ENCODE assay signal across 16 mouse cellular contexts in the genomic region with DNA sequence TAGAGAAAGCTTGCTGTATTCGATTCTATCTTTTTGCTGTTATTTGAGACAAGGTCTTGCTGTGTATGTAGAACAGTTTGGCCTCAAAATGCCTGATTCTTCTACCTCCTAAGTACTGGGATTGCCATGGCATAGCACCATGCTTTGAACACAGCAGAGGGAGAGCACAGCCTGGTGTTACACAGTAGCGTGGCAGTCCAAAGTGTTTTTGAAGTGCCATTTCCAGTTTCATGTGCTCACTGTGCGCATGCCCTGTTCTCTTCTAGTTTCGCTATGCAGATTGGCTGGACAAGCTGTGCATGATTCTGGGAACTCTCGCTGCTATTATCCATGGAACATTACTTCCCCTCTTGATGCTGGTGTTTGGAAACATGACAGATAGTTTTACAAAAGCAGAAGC. TPM values are rescaled to one million over a fixed set of nuclear protein-coding genes. Genes with fewer than 3 reads are reported as not detected.
A peak's percentile ranks its signal among the peaks of the same experiment; 100 is the strongest.
DNase-seq lines count a peak whose midpoint lies in the region; ATAC-seq and TF ChIP-seq lines count a peak whose summit lies in the region.
"Had no signal": no experiment of that assay in that cellular context is flagged by ENCODE, and none has a peak within 500 bp of the region (broad histone marks: within the 10 kb centered on the region; RNA-seq: fewer than 3 reads in every experiment).

No protein-coding gene starts in this region.

- WGBS in forebrain, postnatal 0 days: 77% methylated on average over 5 of the region's 5 CpGs
- WGBS in forebrain, embryonic 13.5 days: 90% methylated on average over 5 of the region's 5 CpGs
- 86% methylated on average over 5 of the region's 5 CpGs for WGBS in liver, adult 2 months
- 76% methylated on average over 5 of the region's 5 CpGs for WGBS in liver, postnatal 0 days (ENCODE audit: insufficient replicate concordance)

- no peaks in the 10 kb centered on the region for H3K79me2 ChIP-seq in liver, adult 2 months (ENCODE audit: control insufficient read depth, insufficient read depth, low read length)

- no peak for TF ChIP-seq EP300 in liver, postnatal 0 days (IDR thresholded peaks at IDR 0.05; ENCODE audit: low read depth)

- no peaks in the 10 kb centered on the region for H3K27me3 ChIP-seq in forebrain, postnatal 0 days (ENCODE audit: insufficient read depth, low read length)
- no peaks in the 10 kb centered on the region for H3K27me3 ChIP-seq in forebrain, embryonic 13.5 days
- H3K27me3 ChIP-seq in liver, adult 2 months (ENCODE audit: control insufficient read depth, insufficient read depth, low read length): no peaks in the 10 kb centered on the region
- no peaks in the 10 kb centered on the region for H3K27me3 ChIP-seq in liver, postnatal 0 days (ENCODE audit: insufficient read depth, low read length)
- H3K27me3 ChIP-seq: liver, embryonic 12.5 days; stomach, embryonic 15.5 days had no signal

- H3K36me3 ChIP-seq in forebrain, postnatal 0 days (ENCODE audit: insufficient read depth): no peaks in the 10 kb centered on the region
- no peaks in the 10 kb centered on the region for H3K36me3 ChIP-seq in forebrain, embryonic 13.5 days (ENCODE audit: poor library complexity, severe bottlenecking)
- H3K36me3 ChIP-seq in liver, adult 2 months (ENCODE audit: control insufficient read depth, insufficient read depth, low read length): no peaks in the 10 kb centered on the region
- no peaks in the 10 kb centered on the region for H3K36me3 ChIP-seq in liver, postnatal 0 days (replicated peaks; ENCODE audit: insufficient read depth, low read length)
- H3K36me3 ChIP-seq: liver, embryonic 12.5 days; stomach, embryonic 15.5 days had no signal

- H3K9me3 ChIP-seq in forebrain, postnatal 0 days (ENCODE audit: low read length): no peaks in the 10 kb centered on the region
- no peaks in the 10 kb centered on the region for H3K9me3 ChIP-seq in forebrain, embryonic 13.5 days (replicated peaks)
- no peaks in the 10 kb centered on the region for H3K9me3 ChIP-seq in liver, postnatal 0 days (ENCODE audit: low read length)
- H3K9me3 ChIP-seq: liver, embryonic 12.5 days; stomach, embryonic 15.5 days had no signal

- H3K4me1 ChIP-seq in forebrain, postnatal 0 days (ENCODE audit: insufficient read depth): no peaks in the 10 kb centered on the region
- no peaks in the 10 kb centered on the region for H3K4me1 ChIP-seq in forebrain, embryonic 13.5 days
- H3K4me1 ChIP-seq in liver, adult 2 months (ENCODE audit: control insufficient read depth, insufficient read depth, low read length): no peaks in the 10 kb centered on the region
- no peaks in the 10 kb centered on the region for H3K4me1 ChIP-seq in liver, postnatal 0 days (ENCODE audit: insufficient read depth)
- H3K4me1 ChIP-seq: liver, embryonic 12.5 days; stomach, embryonic 15.5 days had no signal

- no peak overlapping the region for H3K9ac ChIP-seq in forebrain, postnatal 0 days
- no peak overlapping the region for H3K9ac ChIP-seq in forebrain, embryonic 13.5 days
- H3K9ac ChIP-seq in liver, adult 2 months (ENCODE audit: low read depth, low read length): no peak overlapping the region
- H3K9ac ChIP-seq in liver, postnatal 0 days (replicated peaks): no peak overlapping the region
- H3K9ac ChIP-seq: liver, embryonic 12.5 days; stomach, embryonic 15.5 days had no signal

- no peak for DNase-seq in forebrain, postnatal 0 days
- DNase-seq in liver, adult 2 months (ENCODE audit: extremely low read depth, low read depth, low spot score): peak; percentile 24
- no peak for DNase-seq in liver, postnatal 0 days
- DNase-seq in layer of hippocampus, adult 2 months (ENCODE audit: low spot score in 2 of 2): peak in 1 of 2 experiments; percentile 16
- DNase-seq in naive thymus-derived CD4-positive, alpha-beta T cell, adult 2 months (ENCODE audit: low read depth): peak; percentile 57
- no peak for DNase-seq in gastrocnemius, adult 8-10 months (ENCODE audit: low spot score in 2 of 2)
- no peak for DNase-seq in retina, embryonic 14.5 days (ENCODE audit: low spot score)
- DNase-seq: adrenal gland, adult 2 months; cerebellum, postnatal 10 days; lung, postnatal 10 days; right cerebral cortex, postnatal 25 days; thymus, postnatal 36 days had no signal

- TF ChIP-seq POLR2A in liver, adult 2 months (IDR thresholded peaks at IDR 0.05; ENCODE audit: extremely low read depth, insufficient read depth, low read length): no peak

- no peak overlapping the region for H3K4me2 ChIP-seq in forebrain, postnatal 0 days (ENCODE audit: low read depth)
- no peak overlapping the region for H3K4me2 ChIP-seq in forebrain, embryonic 13.5 days
- no peak overlapping the region for H3K4me2 ChIP-seq in liver, postnatal 0 days (ENCODE audit: low read depth, low read length)
- H3K4me2 ChIP-seq: liver, embryonic 12.5 days; stomach, embryonic 15.5 days had no signal

- no peak overlapping the region for H3K27ac ChIP-seq in forebrain, postnatal 0 days (ENCODE audit: low read depth, low read length)
- no peak overlapping the region for H3K27ac ChIP-seq in forebrain, embryonic 13.5 days
- no peak overlapping the region for H3K27ac ChIP-seq in liver, adult 2 months (replicated peaks; ENCODE audit: insufficient read depth, low read depth, low read length)
- H3K27ac ChIP-seq in liver, postnatal 0 days (ENCODE audit: low read depth): no peak overlapping the region
- no peak overlapping the region; the same call in 1 of the 2 replicates for H3K27ac ChIP-seq in layer of hippocampus, adult 2 months
- H3K27ac ChIP-seq: liver, embryonic 12.5 days; stomach, embryonic 15.5 days had no signal

- TF ChIP-seq CTCF in forebrain, postnatal 0 days (IDR thresholded peaks at IDR 0.05; ENCODE audit: low read depth): peak; percentile 6; the same call in 1 of the 2 replicates
- TF ChIP-seq CTCF in liver, adult 2 months (IDR thresholded peaks at IDR 0.05; ENCODE audit: low read depth, low read length): no peak
- TF ChIP-seq CTCF in liver, postnatal 0 days (IDR thresholded peaks at IDR 0.05; ENCODE audit: low read depth): no peak; the same call in 1 of the 2 replicates
- TF ChIP-seq CTCF in layer of hippocampus, adult 2 months (conservative IDR thresholded peaks at IDR 0.05): 0 out of 2 replicates have a peak, but pooled peaks have one; percentile 18

- ATAC-seq in forebrain, postnatal 0 days: peak; percentile 59
- no peak for ATAC-seq in forebrain, embryonic 13.5 days
- no peak for ATAC-seq in liver, postnatal 0 days
- ATAC-seq: liver, embryonic 12.5 days had no signal

- H3K4me3 ChIP-seq in forebrain, postnatal 0 days (ENCODE audit: low read depth, low read length): no peak overlapping the region
- H3K4me3 ChIP-seq in forebrain, embryonic 13.5 days: no peak overlapping the region
- H3K4me3 ChIP-seq in liver, adult 2 months (ENCODE audit: insufficient read depth, low read depth, low read length): no peak overlapping the region
- no peak overlapping the region for H3K4me3 ChIP-seq in liver, postnatal 0 days (ENCODE audit: low read depth, low read length)
- H3K4me3 ChIP-seq in layer of hippocampus, adult 2 months: no peak overlapping the region
- H3K4me3 ChIP-seq: erythroblast, embryonic 14.5 days; liver, embryonic 12.5 days; stomach, embryonic 15.5 days had no signal

RNA-seq across cellular contexts. Expression of gene Abcb1b, which starts 7.8 kb away (rescaled TPM):
- 0.77 and 1.5 TPM in 2 replicates for total RNA-seq in forebrain, postnatal 0 days (2014; rRNA removed)
- 0.52 and 0.65 TPM in 2 replicates for polyA plus RNA-seq in forebrain, postnatal 0 days (2015; fragmentation: Nextera tagmentation; extraction: Ambion mirVana)
- polyA plus RNA-seq in forebrain, embryonic 13.5 days (2015; fragmentation: Nextera tagmentation; extraction: Ambion mirVana): 0.77 and 1.3 TPM in 2 replicates
- total RNA-seq in liver, adult 2 months (2014; rRNA removed): 1.1 and 2.5 TPM in 2 replicates
- polyA plus RNA-seq in liver, adult 2 months (2012; rRNA removed): 0.23 and 2.6 TPM in 2 replicates
- polyA plus RNA-seq in liver, postnatal 0 days (2015; fragmentation: Nextera tagmentation; extraction: Ambion mirVana): 0.58 and 0.99 TPM in 2 replicates
- 1 to 10 TPM; 3.4 to 4.8 TPM for total RNA-seq in layer of hippocampus, adult 2 months (2021)
- 1 to 10 TPM; 3.1 to 5.8 (median 4.8) TPM for total RNA-seq in gastrocnemius, adult 8-10 months (2022)
- polyA plus RNA-seq: erythroblast, embryonic 14.5 days had no signal

Comparison
In these comparisons a context has a peak if more than half of its experiments do, and no peak if none do; other contexts are left out.
1. DNase-seq: peak in liver, adult 2 months (single experiment) and naive thymus-derived CD4-positive, alpha-beta T cell, adult 2 months (single experiment); none in forebrain, postnatal 0 days (single experiment), liver, postnatal 0 days (single experiment), gastrocnemius, adult 8-10 months (0 of 2) and retina, embryonic 14.5 days (single experiment).
2. CTCF ChIP-seq: peak in forebrain, postnatal 0 days (single experiment) and layer of hippocampus, adult 2 months (single experiment); none in liver, adult 2 months (single experiment) and liver, postnatal 0 days (single experiment).